Mouse (Mus musculus) lung, postnatal 0 days (tissue): ENCODE results near the gene Actl6a.
"Not testable (repeated sequence)": the region's sequence is repeated elsewhere in the genome, so short reads cannot be mapped to it uniquely, and the experiment has no call there.

ENCODE experiments used
- CTCF ChIP-seq: IDR thresholded peaks from 2 replicates; pipeline ENCODE4 v1.5.1; 2016; ENCODE audit warnings: antibody characterized with exemption, mild to moderate bottlenecking
- EP300 ChIP-seq: IDR thresholded peaks from 2 replicates; pipeline ENCODE4 v1.6.1; 2016; ENCODE audit warnings: antibody characterized with exemption, mild to moderate bottlenecking, control low read depth

DNA sequence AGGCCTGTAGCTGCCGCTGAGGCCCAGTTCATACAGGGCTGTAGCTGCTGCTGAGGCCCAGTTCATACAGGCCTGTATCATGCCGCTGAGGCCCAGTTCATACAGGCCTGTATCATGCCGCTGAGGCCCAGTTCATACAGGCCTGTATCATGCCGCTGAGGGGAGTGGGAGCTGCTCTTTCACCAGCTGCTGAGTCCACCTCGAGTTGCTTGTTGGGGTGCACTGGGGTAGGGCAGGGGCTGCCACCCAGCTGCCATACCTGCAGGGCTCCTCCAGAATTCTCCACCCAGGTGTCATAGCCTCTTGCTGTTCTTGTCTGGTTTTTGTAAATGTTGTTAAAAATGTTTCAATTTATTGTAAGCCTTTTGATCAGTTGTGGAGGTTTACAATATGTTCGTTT, 11.3 kb downstream of the Actl6a start:
- TF ChIP-seq CTCF, EP300: not testable (repeated sequence)
